Mouse (Mus musculus) right cerebral cortex, adult 18-20 months (tissue): ENCODE measurements around the gene Olfr697.
"Not testable (repeated sequence)": the region's sequence is repeated elsewhere in the genome, so short reads cannot be mapped to it uniquely, and the experiment has no call there.

Experiments used
- DNase-seq: peaks from one replicate; pipeline ENCODE4 v3.0.0; 2022; ENCODE audit warnings: mixed read lengths

Gene Olfr697

DNA sequence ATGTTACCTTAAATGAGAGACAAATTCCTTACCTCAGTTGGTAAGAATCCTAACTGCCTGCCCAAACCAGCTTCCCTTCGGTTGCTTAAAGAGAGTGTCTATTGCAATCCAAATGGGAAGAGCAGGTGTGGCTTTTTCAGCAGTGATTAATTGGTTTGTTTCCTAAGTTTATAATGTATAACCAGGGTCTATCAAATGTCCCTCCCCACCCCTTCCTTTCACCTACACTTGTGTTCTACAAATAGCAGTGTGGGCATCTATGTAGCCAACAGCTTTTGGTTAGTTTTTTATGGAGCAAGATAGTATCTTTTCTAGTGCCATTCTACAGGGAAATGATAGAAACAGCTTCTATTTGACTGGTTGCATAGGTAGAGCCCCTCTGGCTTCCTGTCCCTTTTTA is at the start of gene Olfr697:
Gene Olfr697 (minus strand): TSS at position 101 of the 400 bp plus-strand sequence.
- no peak for DNase-seq

DNA sequence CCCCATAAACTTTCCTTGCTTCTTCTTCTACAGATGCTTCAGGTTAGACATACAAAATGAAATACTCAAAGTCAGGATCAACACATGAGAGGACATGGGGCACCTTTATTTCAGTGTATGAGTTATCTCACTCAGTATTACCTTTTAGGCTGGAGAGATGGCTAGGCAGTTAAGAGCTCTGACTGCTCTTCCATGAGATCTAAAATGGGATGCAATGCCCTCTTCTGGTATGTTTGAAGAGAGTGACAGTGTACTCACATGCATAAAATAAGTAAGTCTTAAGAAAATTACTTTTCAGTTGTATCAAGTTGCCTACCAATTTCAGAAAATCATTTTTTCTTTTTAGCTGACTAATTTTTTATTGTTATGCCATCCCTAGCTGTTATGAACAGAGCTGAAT is 46.1 kb upstream of the Olfr697 start:
- no peak for DNase-seq

DNA sequence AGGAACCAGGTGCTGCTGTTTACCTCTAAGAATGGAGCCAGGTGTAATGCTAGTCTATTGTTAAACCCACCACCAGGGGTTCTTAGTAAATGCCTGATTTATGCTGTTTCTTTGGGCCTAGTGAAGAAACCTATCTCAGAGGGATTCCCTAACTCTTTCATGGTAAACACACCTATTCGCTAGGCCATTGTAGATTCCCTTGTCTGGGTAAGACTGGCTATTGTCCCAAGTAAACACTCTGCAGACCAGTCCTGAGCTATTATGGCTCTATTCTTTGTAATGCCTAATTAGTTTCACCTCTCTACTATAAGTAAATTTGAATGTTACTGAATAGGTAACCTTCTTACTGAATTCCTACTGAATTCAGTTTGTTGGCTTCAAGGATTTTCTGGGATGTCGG is 18.8 kb upstream of the Olfr697 start:
- not testable (repeated sequence) for DNase-seq

DNA sequence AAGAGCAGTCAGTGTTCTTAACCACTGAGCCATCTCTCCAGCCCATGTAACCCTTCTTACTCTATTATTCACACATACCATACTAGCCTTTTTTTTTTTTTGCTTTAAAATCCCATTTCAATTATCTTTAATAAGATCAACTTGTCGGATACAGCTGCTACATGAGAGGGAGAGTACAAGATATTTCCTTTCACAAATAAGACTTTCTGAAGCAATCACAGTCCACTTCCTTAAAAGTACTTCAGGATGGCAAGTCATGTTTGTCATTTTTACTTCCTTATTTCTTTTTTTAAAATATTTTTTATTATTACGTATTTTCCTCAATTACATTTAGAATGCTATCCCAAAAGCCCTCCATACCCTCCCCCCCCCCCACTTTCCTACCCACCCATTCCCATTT is 16.6 kb upstream of the Olfr697 start:
- DNase-seq = no peak

DNA sequence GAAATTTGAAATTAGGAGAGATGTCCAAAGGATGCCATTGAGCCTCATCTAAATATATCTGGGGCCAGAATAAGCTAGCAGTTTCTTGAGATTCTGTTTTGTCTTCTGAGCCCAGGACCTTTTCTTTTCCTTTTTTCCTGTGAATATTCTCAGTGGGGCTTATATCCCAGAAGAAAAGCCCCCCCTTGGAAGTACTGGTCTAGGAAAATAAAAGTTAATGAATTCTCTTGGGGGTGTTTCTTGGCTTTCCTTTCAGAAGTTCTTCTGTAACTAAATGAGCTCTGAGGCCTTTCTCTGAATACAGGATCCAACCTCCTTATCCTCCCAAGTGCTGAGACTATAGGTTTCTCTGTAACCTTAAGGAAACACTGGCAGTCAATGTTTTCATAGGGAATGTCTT is 13.1 kb upstream of the Olfr697 start, which contains the start of gene Olfr698:
Gene Olfr698 (minus strand): TSS at position 101 of the 400 bp plus-strand sequence.
- DNase-seq = no peak

DNA sequence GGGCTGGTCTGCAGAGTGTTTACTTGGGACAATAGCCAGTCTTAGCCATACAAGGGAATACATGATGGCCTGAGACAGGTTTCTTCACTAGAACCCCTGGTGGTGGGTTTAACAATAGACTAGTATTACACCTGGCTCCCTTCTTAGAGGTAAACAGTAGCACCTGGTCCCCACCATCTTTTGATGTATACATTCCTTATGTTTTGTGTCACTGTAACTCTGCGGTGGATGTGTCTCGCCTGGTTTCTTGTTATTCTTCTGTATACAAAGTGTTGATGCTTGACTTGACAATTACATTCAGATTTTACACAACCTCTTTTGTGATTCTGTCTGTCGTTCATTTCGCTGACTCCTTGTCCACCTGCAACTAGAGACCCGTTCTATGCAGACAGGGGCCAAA is 3.6 kb upstream of the Olfr697 start:
- no peak for DNase-seq

DNA sequence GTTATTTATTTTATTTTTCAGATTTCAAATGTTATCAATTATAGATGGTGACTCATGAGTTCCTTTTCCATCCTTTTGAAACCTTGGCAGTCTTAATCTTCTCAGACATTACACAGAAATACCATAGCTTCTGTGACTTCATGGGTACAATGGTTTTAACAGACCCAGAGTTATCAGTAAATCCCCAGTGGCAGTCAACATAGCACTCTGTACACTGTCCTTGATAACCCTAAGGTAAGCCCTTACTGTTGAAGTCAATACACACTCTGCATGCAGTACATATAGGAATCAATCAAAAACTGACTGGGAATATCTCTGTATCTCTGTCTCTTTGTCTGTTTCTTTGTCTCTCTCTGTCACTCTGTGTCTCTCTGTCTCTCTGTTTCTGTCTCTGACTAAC is 5.2 kb downstream of the Olfr697 start:
- DNase-seq = no peak

DNA sequence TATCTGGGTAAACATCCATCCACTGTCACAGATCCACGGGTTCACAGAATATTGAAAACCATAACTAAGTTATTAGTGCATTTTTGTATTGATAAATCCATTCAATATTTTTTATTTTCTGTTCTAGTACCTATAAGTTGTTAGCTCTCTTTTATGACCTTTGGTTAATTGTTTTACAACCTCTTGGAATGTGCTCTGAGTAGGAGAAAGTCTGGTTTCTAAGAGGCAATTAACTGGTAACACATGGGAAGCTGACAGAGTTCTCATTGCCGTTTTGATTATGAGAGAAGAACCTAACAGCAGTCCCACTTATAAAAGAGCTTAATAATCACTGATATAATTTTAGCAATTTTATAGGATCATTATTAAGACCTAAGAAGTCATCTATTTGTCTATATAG is 8.5 kb downstream of the Olfr697 start:
- no peak for DNase-seq

DNA sequence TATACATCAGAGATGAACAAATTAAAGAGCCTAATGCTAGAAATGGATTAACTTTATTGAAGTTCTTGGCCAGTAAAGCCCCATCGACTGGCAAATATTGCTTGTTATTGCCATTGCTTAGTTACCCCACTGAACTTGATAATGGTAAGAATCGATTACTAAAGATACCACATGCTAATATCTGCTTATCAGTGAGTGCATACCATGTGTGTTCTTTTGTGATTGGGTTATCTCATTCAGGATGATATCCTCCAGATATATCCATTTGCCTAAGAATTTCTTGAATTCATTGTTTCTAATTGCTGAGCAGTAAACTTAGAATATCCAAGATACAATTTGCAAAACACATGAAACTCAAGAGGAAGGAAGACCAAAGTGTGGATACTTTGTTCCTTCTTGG is 16.6 kb downstream of the Olfr697 start:
- not testable (repeated sequence) for DNase-seq

DNA sequence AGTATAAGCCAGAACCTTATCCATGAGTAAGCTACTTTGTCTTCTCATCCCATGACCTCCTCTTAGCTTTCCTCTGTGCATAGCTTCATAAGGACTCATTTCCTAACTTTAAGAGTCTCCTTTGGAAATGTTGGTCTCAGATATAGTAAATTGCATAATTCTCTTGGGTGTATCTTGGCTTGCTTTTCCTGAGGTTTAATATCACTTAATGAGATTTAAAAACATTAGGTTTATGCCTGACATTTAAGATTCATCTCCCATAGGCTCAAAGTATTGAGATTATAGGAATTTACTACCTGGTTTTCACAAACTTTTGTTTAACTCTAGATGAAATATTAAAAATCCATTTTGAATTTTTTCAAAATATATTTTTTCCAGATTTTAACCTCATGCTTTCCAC is 25.9 kb downstream of the Olfr697 start, which contains the start of gene Olfr695:
Gene Olfr695 (minus strand): TSS at position 101 of the 400 bp plus-strand sequence.
- DNase-seq = no peak

DNA sequence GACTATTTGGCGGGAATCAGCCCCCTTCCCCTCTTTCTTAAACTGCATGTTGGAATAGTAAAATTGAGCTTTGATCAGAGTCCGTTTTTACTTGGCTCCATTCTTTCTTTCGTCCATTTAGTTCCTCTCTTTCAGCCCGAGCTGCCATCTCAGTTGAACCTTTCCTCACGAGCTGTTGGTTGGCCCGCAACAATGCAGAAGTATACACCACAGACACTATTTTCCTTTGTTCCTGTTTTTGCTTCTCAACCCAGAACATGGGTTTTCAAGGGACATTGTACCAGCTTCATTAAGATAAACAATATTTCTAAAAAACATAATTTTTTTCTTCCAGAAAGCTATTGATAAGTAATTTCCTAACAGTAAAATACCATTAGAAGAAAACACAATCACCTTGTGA is 30.8 kb downstream of the Olfr697 start:
- DNase-seq = no peak

DNA sequence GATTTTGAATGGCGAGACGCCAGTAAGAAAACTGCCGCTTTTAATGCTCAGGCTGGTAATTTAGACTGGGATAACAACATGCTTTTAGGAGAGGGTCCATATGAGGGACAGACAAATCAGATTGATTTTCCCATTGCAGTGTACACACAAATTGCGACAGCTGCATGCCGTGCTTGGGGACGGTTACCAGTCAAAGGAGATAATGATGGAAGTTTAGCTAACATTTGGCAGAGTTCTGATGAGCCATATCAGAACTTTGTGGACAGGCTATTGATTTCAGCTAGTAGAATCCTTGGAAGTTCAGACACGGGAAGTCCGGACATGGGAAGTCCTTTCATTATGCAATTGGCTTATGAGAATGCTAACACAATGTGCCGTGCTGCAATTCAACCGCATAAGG is 34.5 kb downstream of the Olfr697 start:
- not testable (repeated sequence) for DNase-seq

DNA sequence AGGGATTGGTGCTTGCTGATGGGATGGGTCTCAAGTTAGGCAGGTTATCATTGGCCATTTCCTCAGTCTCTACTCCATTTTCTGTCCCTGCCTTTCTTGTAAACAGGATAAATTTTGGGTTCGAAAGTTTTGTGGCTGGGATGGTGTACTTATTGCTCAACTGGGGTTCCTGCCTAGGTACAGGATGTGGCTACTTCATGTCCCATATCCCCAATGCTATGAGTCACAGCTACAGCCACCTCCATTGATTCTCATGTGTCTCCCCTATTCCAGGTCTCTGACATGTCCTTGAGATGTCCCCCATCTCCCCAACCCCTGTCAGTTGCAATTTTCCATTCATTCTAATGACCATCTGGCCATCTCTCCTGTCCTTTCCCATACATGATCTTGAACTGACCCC is 45.4 kb downstream of the Olfr697 start:
- DNase-seq = no peak

DNA sequence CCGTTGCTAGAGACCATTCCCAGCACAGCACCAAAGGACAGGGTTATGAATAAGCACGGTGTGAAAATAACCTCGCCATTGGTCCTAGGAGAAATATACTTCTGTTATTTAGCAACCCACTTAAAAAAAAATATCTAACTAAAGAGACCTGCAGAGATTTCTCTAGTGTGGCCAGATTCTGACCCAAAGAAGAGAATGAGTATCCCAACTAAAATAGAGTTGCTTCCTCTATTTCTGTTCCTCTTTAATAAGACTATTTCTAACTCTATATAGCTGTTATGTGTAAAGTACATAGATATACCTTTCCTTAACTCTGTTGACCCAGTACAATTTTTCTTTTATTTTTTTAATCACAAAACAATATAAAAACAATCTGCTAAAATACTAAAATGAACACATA is 49.3 kb downstream of the Olfr697 start:
- no peak for DNase-seq

DNA sequence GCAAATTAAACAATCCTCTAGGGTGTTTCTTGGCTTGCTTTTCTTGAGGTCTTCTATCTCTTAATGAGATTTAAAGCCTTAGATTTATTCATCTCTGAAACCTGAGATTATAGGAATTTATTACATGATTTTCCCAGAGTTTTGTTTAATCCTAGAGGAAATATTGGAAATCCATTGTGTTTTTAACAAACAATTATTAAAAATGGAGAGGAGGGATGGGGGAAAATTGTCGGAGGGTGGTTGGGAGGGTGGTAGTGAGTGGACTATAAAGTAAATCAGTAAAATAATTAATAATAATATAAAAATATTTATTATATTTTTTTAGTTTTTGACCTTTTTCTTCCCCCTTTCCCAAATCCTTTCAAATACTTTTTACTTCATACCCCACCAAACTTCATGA is 50.5 kb downstream of the Olfr697 start, which contains the start of gene Olfr694:
Gene Olfr694 (minus strand): TSS at position 101 of the 400 bp plus-strand sequence.
- no peak for DNase-seq
